Mouse (Mus musculus) cerebellum, adult 2 months (tissue): ENCODE data around the gene Olfr463. TPM values are rescaled to one million over a fixed set of nuclear protein-coding genes. Genes with fewer than 3 reads are reported as not detected.

ENCODE experiments used
- DNase-seq, 2 experiments: peaks; one replicate each; pipeline ENCODE4 v3.0.0; 2021
- H3K27ac ChIP-seq: fragments of 200-500 bp; 2 replicates; pipeline ENCODE4 v1.5.1; 2012; ENCODE audit warnings: low read length, control low read depth, inconsistent platforms; ENCODE audit not compliant: insufficient read depth
- H3K27me3 ChIP-seq: fragments of 200-500 bp; 2 replicates; pipeline ENCODE4 v1.6.1; 2012; ENCODE audit warnings: inconsistent platforms, mild to moderate bottlenecking, low read length, moderate library complexity; ENCODE audit not compliant: control insufficient read depth, insufficient read depth
- H3K4me1 ChIP-seq: fragments of 200-500 bp; 2 replicates; pipeline ENCODE4 v1.6.1; 2011; ENCODE audit warnings: low read length; ENCODE audit not compliant: control insufficient read depth, insufficient read depth
- H3K4me3 ChIP-seq: fragments of 200-500 bp; replicated peaks from 2 replicates; pipeline ENCODE3; 2011; ENCODE audit warnings: mild to moderate bottlenecking, low read depth, low read length, control low read depth; ENCODE audit not compliant: insufficient read depth
- CTCF ChIP-seq: fragments of 200-500 bp; IDR thresholded peaks from 2 replicates; pipeline ENCODE4 v1.5.1; 2011; ENCODE audit warnings: low read depth, mild to moderate bottlenecking, control low read depth, low read length, moderate library complexity, borderline replicate concordance; ENCODE audit not compliant: insufficient read depth
- WGBS: fragments of 180-500 bp; shearing (Covaris S2); methylation state at CpG from one replicate; pipeline ENCODE4 v1.1.7; 2018; 5-methylcytosine and 5-hydroxymethylcytosine counted together
- polyA plus RNA-seq: library from polyadenylated mRNA; depleted of rRNA; stranded (reverse); fragments of >200 nt; gene quantifications from 2 replicates; pipeline ENCODE4 v1.2.3, GENCODE M21; 2012; rRNA removed

Olfr463 gene
- polyA plus RNA-seq, 1 experiment: not detected

GRCm38 (mm10) chr11:87846968-87847600 is 50.1 kb downstream of the Olfr463 start:
- no peak for TF ChIP-seq CTCF
- H3K27ac ChIP-seq: no peak overlapping the region
- H3K27me3 ChIP-seq: no peaks in the 10 kb centered on the region
- H3K4me3 ChIP-seq: no peak overlapping the region
- WGBS: 70% methylated on average over 12 of the region's 12 CpGs
- no peak for DNase-seq
- H3K4me1 ChIP-seq: no peaks in the 10 kb centered on the region

Other genes starting within 250 kb of the Olfr463 start
- 2.2 and 2.6 TPM in 2 replicates for gene Rnf43, start 234.7 kb downstream of the Olfr463 start, polyA plus RNA-seq
- gene Supt4a, start 159.8 kb downstream of the Olfr463 start, polyA plus RNA-seq: 155 and 158 TPM in 2 replicates
- gene Tspoap1, start 136.8 kb downstream of the Olfr463 start, polyA plus RNA-seq: 198 TPM in 2 replicates
- gene Mpo, start 103.8 kb downstream of the Olfr463 start, polyA plus RNA-seq: 0.08 and 0.11 TPM in 2 replicates
- 4.5 and 6.5 TPM in 2 replicates for gene Lpo, start 69.1 kb downstream of the Olfr463 start, polyA plus RNA-seq
- gene Mks1, start 44.2 kb downstream of the Olfr463 start, polyA plus RNA-seq: 11.7 and 11.8 TPM in 2 replicates
- gene Epx, start 21.9 kb downstream of the Olfr463 start, polyA plus RNA-seq: 1.4 and 3.0 TPM in 2 replicates
- not detected in 2 replicates for gene Olfr462, start 5.1 kb downstream of the Olfr463 start, polyA plus RNA-seq
- gene Olfr464, start 23.6 kb upstream of the Olfr463 start, polyA plus RNA-seq: not detected in 2 replicates
- 453 and 497 TPM in 2 replicates for gene Dynll2, start 90.1 kb upstream of the Olfr463 start, polyA plus RNA-seq
- gene Srsf1, start 150.0 kb upstream of the Olfr463 start, polyA plus RNA-seq: 350 and 367 TPM in 2 replicates
- 29.6 and 30.2 TPM in 2 replicates for gene Vezf1, start 170.9 kb upstream of the Olfr463 start, polyA plus RNA-seq
- gene Cuedc1, start 200.7 kb upstream of the Olfr463 start, polyA plus RNA-seq: 41.6 and 42.0 TPM in 2 replicates